Mouse (Mus musculus) lung, adult 2 months (tissue): ENCODE measurements at regions not wholly inside any gene's neighbourhood (a gene's known extent, or its start where the extent isn't known, plus 50 kb on each side); places are given as distances from the start of the nearest gene placed in this dataset.
"Not testable (repeated sequence)": the region's sequence is repeated elsewhere in the genome, so short reads cannot be mapped to it uniquely, and the experiment has no call there.

ENCODE experiments used
- DNase-seq: peaks from one replicate; pipeline ENCODE4 v3.0.0; 2022
- H3K4me1 ChIP-seq: fragments of 200-500 bp; 2 replicates; pipeline ENCODE4 v1.6.1; 2011; ENCODE audit warnings: low read length; ENCODE audit not compliant: control insufficient read depth, insufficient read depth
- H3K4me3 ChIP-seq: fragments of 200-500 bp; replicated peaks from 2 replicates; pipeline ENCODE3; 2011; ENCODE audit warnings: low read depth, mild to moderate bottlenecking, control low read depth, low read length; ENCODE audit errors: extremely low read depth
- CTCF ChIP-seq: fragments of 200-500 bp; IDR thresholded peaks from 2 replicates; pipeline ENCODE4 v1.5.1; 2011; ENCODE audit warnings: mild to moderate bottlenecking, low read length, control low read depth; ENCODE audit not compliant: insufficient read depth
- POLR2A ChIP-seq: fragments of 200-500 bp; IDR thresholded peaks from 2 replicates; pipeline ENCODE4 v1.6.1; 2011; ENCODE audit warnings: low read depth, mild to moderate bottlenecking, control low read depth, low read length, borderline replicate concordance; ENCODE audit errors: extremely low read depth
- WGBS: fragments of 180-500 bp; shearing (Covaris S2); methylation state at CpG from one replicate; pipeline ENCODE4 v1.1.7; 2018; 5-methylcytosine and 5-hydroxymethylcytosine counted together

DNA sequence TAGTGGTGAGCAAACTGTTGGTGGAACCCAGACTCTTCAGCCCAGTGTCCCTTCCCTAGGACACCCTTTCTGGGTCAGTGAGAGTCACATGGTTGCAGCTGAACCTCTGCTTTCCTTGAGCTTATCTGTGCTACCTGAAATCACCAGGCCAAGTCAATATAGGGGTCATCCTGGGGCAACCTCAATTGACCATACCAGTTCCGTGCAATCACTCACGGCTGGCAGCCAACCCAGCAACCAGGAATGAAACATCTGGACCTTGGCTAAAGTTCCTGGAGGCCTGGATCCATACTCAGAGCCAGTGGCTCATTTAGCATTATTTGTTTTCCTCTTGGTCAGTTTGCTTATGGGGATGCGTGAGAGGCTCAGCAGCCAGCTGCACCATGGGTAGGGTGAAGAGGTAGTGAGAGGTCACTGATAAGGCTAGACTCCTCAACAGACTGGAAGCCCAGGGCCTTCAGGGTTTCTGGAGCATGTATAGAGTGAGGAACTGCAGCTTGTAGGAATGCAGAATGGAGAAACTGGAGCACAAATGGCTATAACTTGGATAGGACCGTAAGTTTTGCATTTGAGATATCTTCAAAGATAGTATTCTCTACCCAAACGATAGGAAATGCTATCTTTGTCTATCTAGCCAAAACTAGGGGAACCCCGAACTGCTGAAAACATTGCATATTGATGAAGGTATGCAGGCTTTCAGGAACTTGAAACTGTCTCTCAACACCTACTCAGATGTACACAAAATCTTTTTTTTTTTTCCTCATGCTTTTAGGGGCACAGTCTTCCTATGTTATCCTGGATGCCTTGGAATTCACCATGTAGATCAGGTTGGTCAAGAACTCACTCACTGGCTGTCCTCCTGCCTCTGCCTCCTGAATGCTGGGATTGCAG lies 56.4 kb upstream of the Atxn1 start:
- Histone ChIP-seq H3K4me3 (no peak overlapping the region), H3K4me1 (no peaks in the 10 kb centered on the region; the same call in 1 of the 2 replicates)
- no peak for TF ChIP-seq CTCF
- TF ChIP-seq POLR2A = no peak
- 67% methylated on average over 6 of the region's 6 CpGs for WGBS
- DNase-seq = no peak

- TF ChIP-seq CTCF = no peak
- no peak for TF ChIP-seq POLR2A
- peak; percentile 10 for DNase-seq
- Histone ChIP-seq H3K4me3 (no peak overlapping the region), H3K4me1 (no peaks in the 10 kb centered on the region; the same call in 1 of the 2 replicates)
- 35% methylated on average over 9 of the region's 9 CpGs for WGBS
Observed at GRCm38 (mm10) chr13:46019431-46020166, 54.8 kb upstream of the Atxn1 start.

DNA sequence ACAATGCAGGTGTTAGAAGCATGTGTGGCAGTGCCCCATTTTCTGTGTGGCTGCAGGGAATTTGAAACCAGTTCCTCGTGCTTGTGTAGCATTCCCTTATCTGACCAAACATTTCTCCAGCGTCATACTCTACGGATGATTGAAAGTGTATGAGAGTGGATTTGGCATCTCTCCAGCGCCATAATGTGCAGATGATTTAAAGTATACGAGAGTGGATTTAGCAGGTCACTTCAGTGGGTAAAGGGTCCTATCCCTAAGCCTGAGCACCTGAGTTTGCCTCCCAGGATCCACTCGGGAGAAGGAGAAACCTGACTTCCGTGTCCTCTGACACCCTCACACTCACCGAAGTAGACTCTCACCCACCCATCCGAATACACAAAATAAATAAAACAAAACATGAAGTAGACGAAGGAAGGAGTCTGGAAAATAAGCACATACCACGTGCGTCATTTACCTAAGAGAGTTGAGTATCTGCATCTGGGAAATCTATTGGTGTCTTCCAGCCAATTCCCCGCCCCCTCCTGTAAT lies 54.2 kb upstream of the Atxn1 start:
- TF ChIP-seq CTCF (no peak), POLR2A (no peak)
- Histone ChIP-seq H3K4me1 (no peaks in the 10 kb centered on the region; the same call in 1 of the 2 replicates), H3K4me3 (no peak overlapping the region)
- WGBS = 35% methylated on average over 13 of the region's 13 CpGs
- no peak for DNase-seq

DNA sequence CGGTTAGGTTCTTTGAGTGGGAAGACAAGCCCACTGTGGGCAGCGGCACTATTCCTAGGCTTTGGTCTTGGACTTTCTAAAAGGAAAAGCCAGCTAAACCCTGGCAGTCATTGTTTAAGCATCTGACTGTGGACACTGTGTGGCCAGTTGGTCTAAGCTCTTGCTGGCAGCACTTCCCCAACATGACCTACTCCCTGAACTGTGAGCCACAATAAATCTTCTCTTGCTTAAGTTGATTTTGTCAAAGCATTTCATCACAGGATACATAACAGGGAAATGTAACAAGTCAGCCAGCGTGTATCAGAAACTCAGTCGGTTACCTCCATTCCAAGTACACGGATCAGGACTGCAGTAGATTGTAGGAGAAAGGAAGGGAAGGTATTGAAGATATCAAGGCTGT lies 52.9 kb upstream of the Atxn1 start:
- WGBS = 86% methylated on average over 5 of the region's 5 CpGs
- no peaks in the 10 kb centered on the region for H3K4me1 ChIP-seq
- no peak for DNase-seq
- H3K4me3 ChIP-seq = no peak overlapping the region
- TF ChIP-seq POLR2A (no peak), CTCF (no peak)

DNA sequence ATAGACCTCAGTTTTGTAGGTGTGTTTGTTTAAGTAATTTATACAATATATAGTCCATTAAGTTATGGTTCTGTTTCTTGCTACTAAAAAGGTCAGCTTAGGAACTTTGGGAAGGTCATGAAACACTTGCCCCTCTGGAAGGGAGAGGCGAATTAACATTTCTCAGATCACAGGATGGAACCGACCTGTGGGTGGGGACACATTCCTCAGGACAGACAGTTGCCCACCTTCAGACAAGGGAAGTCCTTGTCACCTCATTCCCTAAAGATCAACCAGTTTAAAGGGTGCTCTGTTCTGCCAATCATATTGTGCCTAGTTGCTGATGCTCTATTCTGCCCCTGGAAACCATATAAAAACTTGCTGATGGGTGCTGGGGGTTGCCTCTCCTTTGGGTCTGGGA lies 52.2 kb upstream of the Atxn1 start:
- H3K4me1 ChIP-seq, DNase-seq: not testable (repeated sequence)
- WGBS = 67% methylated on average over 2 of the region's 2 CpGs

GRCm38 (mm10) chr13:46015231-46015630 lies 50.4 kb upstream of the Atxn1 start:
- WGBS = 85% methylated on average over 7 of the region's 7 CpGs
- Histone ChIP-seq H3K4me3 (no peak overlapping the region), H3K4me1 (no peaks in the 10 kb centered on the region)
- DNase-seq = no peak
- TF ChIP-seq CTCF (no peak), POLR2A (no peak)

More for the DNA sequence above, 52.2 kb upstream of the Atxn1 start:
- not testable (repeated sequence) for H3K4me3 ChIP-seq

- DNase-seq = no peak
- Histone ChIP-seq H3K4me1 (no peaks in the 10 kb centered on the region), H3K4me3 (no peak overlapping the region)
- no peak for TF ChIP-seq POLR2A
- TF ChIP-seq CTCF = no peak
- 77% methylated on average over 2 of the region's 2 CpGs for WGBS
Observed at GRCm38 (mm10) chr13:46014637-46015036, 49.8 kb upstream of the Atxn1 start.
